Mouse (Mus musculus): ENCODE measurements around the gene Bdkrb2. TPM values are rescaled to one million over a fixed set of nuclear protein-coding genes. Genes with fewer than 3 reads are reported as not detected.

Bdkrb2 gene
- 1 to 10 TPM; 2.3 to 2.5 TPM for total RNA-seq (2021)
- long read RNA-seq, experiment 1, partial matches to known transcripts, result 0 of 2 reads
- long read RNA-seq, experiment 1, other reads (novel, unspliced or antisense), result 1 of 2 reads
- long read RNA-seq, experiment 2, partial matches to known transcripts, result 4 of 6 reads
- long read RNA-seq, experiment 2, other reads (novel, unspliced or antisense), result 0 of 6 reads

GRCm38 (mm10) chr12:105562936-105563680 is at the start of gene Bdkrb2:
Gene Bdkrb2 (plus strand): TSS chr12:105563226.
- peak in 1 of 2 experiments; percentile 39 for DNase-seq (ENCODE audit: low spot score in 2 of 2)

GRCm38 (mm10) chr12:105514111-105514510 is 48.9 kb upstream of the Bdkrb2 start:
- DNase-seq (ENCODE audit: low spot score in 2 of 2), result no peak

GRCm38 (mm10) chr12:105517026-105517675 is 45.9 kb upstream of the Bdkrb2 start:
- no peak for DNase-seq (ENCODE audit: low spot score in 2 of 2)

- no peak for DNase-seq (ENCODE audit: low spot score in 2 of 2)
These were observed 43.2 kb upstream of the Bdkrb2 start for GRCm38 (mm10) chr12:105519851-105520250.

GRCm38 (mm10) chr12:105521170-105521762 is 41.8 kb upstream of the Bdkrb2 start:
- DNase-seq (ENCODE audit: low spot score in 2 of 2), result no peak

- no peak for DNase-seq (ENCODE audit: low spot score in 2 of 2)
These were observed 39.3 kb upstream of the Bdkrb2 start for GRCm38 (mm10) chr12:105523737-105524136.

- DNase-seq (ENCODE audit: low spot score in 2 of 2), result no peak
These were observed 36.8 kb upstream of the Bdkrb2 start for GRCm38 (mm10) chr12:105526186-105526585.

GRCm38 (mm10) chr12:105526829-105527228 is 36.2 kb upstream of the Bdkrb2 start:
- peak in 1 of 2 experiments; percentile 53 for DNase-seq (ENCODE audit: low spot score in 2 of 2)

GRCm38 (mm10) chr12:105529545-105529944 is 33.5 kb upstream of the Bdkrb2 start:
- DNase-seq (ENCODE audit: low spot score in 2 of 2), result no peak

- DNase-seq (ENCODE audit: low spot score in 2 of 2), result no peak
These were observed 31.2 kb upstream of the Bdkrb2 start for GRCm38 (mm10) chr12:105531724-105532371.

- DNase-seq (ENCODE audit: low spot score in 2 of 2), result no peak
These were observed 28.2 kb upstream of the Bdkrb2 start for GRCm38 (mm10) chr12:105534842-105535241.

GRCm38 (mm10) chr12:105535968-105536760 is 26.9 kb upstream of the Bdkrb2 start:
- DNase-seq (ENCODE audit: low spot score in 2 of 2), result no peak

GRCm38 (mm10) chr12:105537162-105537561 is 25.9 kb upstream of the Bdkrb2 start:
- no peak for DNase-seq (ENCODE audit: low spot score in 2 of 2)

- no peak for DNase-seq (ENCODE audit: low spot score in 2 of 2)
These were observed 23.4 kb upstream of the Bdkrb2 start for GRCm38 (mm10) chr12:105539649-105540048.

GRCm38 (mm10) chr12:105541590-105542402 is 21.2 kb upstream of the Bdkrb2 start:
- DNase-seq (ENCODE audit: low spot score in 2 of 2), result no peak

GRCm38 (mm10) chr12:105542513-105542912 is 20.5 kb upstream of the Bdkrb2 start:
- no peak for DNase-seq (ENCODE audit: low spot score in 2 of 2)

- no peak for DNase-seq (ENCODE audit: low spot score in 2 of 2)
These were observed 19.9 kb upstream of the Bdkrb2 start for GRCm38 (mm10) chr12:105543176-105543575.

GRCm38 (mm10) chr12:105543751-105544150 is 19.3 kb upstream of the Bdkrb2 start:
- no peak for DNase-seq (ENCODE audit: low spot score in 2 of 2)

- DNase-seq (ENCODE audit: low spot score in 2 of 2), result no peak
These were observed 18.2 kb upstream of the Bdkrb2 start for GRCm38 (mm10) chr12:105544872-105545271.
